Mouse (Mus musculus) stomach, postnatal 0 days (tissue): ENCODE data around the gene Lgals4. TPM values are rescaled to one million over a fixed set of nuclear protein-coding genes. Genes with fewer than 3 reads are reported as not detected.

Experiments used
- ATAC-seq: fragments of 200-750 bp; cut with Nextera tagmentation; 2 replicates; pipeline ENCODE4 v1.8.0; 2017; ENCODE audit not compliant: low FRiP score, low TSS enrichment
- DNase-seq: peaks from one replicate; pipeline ENCODE4 v3.0.0-alpha.2; 2016; ENCODE audit warnings: low spot score
- H3K27ac ChIP-seq: fragments of 300-500 bp; sonication (generic); replicated peaks from 2 replicates; pipeline ENCODE4 v1.5.1; 2014; ENCODE audit warnings: mild to moderate bottlenecking, control low read depth
- H3K27me3 ChIP-seq: fragments of 300-500 bp; sonication (generic); 2 replicates; pipeline ENCODE4 v1.6.1; 2014; ENCODE audit warnings: low read length; ENCODE audit not compliant: control insufficient read depth, insufficient read depth
- H3K36me3 ChIP-seq: fragments of 300-500 bp; sonication (generic); 2 replicates; pipeline ENCODE4 v1.6.1; 2014; ENCODE audit warnings: low read length, mixed read lengths; ENCODE audit not compliant: control insufficient read depth, insufficient read depth
- H3K4me1 ChIP-seq: fragments of 300-500 bp; sonication (generic); replicated peaks from 2 replicates; pipeline ENCODE4 v1.6.1; 2014; ENCODE audit warnings: antibody characterized with exemption; ENCODE audit not compliant: control insufficient read depth, insufficient read depth
- H3K4me2 ChIP-seq: fragments of 300-500 bp; sonication (generic); replicated peaks from 2 replicates; pipeline ENCODE4 v1.6.1; 2014; ENCODE audit warnings: low read depth, mild to moderate bottlenecking, control low read depth, moderate library complexity
- H3K4me3 ChIP-seq: fragments of 300-500 bp; sonication (generic); 2 replicates; pipeline ENCODE4 v1.5.1; 2014; ENCODE audit warnings: low read depth, low read length, control low read depth
- H3K9ac ChIP-seq: fragments of 300-500 bp; sonication (generic); 2 replicates; pipeline ENCODE4 v1.6.1; 2014; ENCODE audit warnings: mild to moderate bottlenecking, low read length, control low read depth, mixed read lengths
- H3K9me3 ChIP-seq: fragments of 300-500 bp; sonication (generic); 2 replicates; pipeline ENCODE4 v1.6.1; 2016; ENCODE audit warnings: low read length; ENCODE audit not compliant: control insufficient read depth
- CTCF ChIP-seq: IDR thresholded peaks from 2 replicates; pipeline ENCODE4 v1.5.1; 2016; ENCODE audit warnings: antibody characterized with exemption, low read depth, mild to moderate bottlenecking, moderate library complexity
- EP300 ChIP-seq: optimal IDR thresholded peaks from 2 replicates; pipeline ENCODE3; 2016; ENCODE audit warnings: antibody characterized with exemption
- WGBS: fragments of 180-500 bp; shearing (Covaris S2); extraction: QIAGEN DNeasy Blood & Tissue Kit; methylation state at CpG from one replicate; pipeline ENCODE4 v1.1.7; 2014; 5-methylcytosine and 5-hydroxymethylcytosine counted together
- polyA plus RNA-seq: library from polyadenylated mRNA; unstranded; fragments of >200 nt; fragmentation: Nextera tagmentation; extraction: Ambion mirVana; gene quantifications from 2 replicates; pipeline ENCODE4 v1.2.1, GENCODE M21; 2015

Gene Lgals4
- polyA plus RNA-seq = 469 and 489 TPM in 2 replicates

GRCm38 (mm10) chr7:28833723-28834347 is at the start of gene Lgals4:
Lgals4 (plus strand) TSS chr7:28833854.
- Histone ChIP-seq H3K4me2 (peak within 1 kb of the TSS; percentile 29), H3K27ac (peak within 1 kb of the TSS; percentile 84)

GRCm38 (mm10) chr7:28785161-28785560 is 48.5 kb upstream of the Lgals4 start:
- Histone ChIP-seq H3K27me3 (no peaks in the 10 kb centered on the region), H3K4me2 (no peak overlapping the region), H3K27ac (no peak overlapping the region), H3K9ac (no peak overlapping the region), H3K9me3 (no peaks in the 10 kb centered on the region), H3K4me1 (peaks cover 3% of the 10 kb centered on the region; the same call in 1 of the 2 replicates), H3K36me3 (peaks cover 9% of the 10 kb centered on the region; the same call in 1 of the 2 replicates), H3K4me3 (no peak overlapping the region)
- WGBS = 74% methylated on average over 4 of the region's 5 CpGs
- no peak for TF ChIP-seq CTCF
- TF ChIP-seq EP300 = no peak
- DNase-seq (no peak), ATAC-seq (no peak)

More at GRCm38 (mm10) chr7:28833723-28834347, at the start of gene Lgals4:
- peak; percentile 84 for ATAC-seq
- no peaks in the 10 kb centered on the region for H3K27me3 ChIP-seq
- no peaks in the 10 kb centered on the region; the same call in 1 of the 2 replicates for H3K4me1 ChIP-seq
- 59% methylated on average over 6 of the region's 6 CpGs for WGBS
- TF ChIP-seq EP300 = no peak
- no peak for TF ChIP-seq CTCF
- H3K9me3 ChIP-seq = no peaks in the 10 kb centered on the region
- peak within 1 kb of the TSS; percentile 22 for H3K4me3 ChIP-seq
- peaks cover 12% of the 10 kb centered on the region; the same call in 1 of the 2 replicates for H3K36me3 ChIP-seq
- peak within 1 kb of the TSS; percentile 18; the same call in 1 of the 2 replicates for H3K9ac ChIP-seq
- DNase-seq = peak; percentile 82

GRCm38 (mm10) chr7:28787884-28788283 is 45.8 kb upstream of the Lgals4 start:
- ATAC-seq = no peak
- no peaks in the 10 kb centered on the region for H3K9me3 ChIP-seq
- no peak for DNase-seq
- WGBS = 95% methylated on average over 9 of the region's 9 CpGs
- no peaks in the 10 kb centered on the region; the same call in 1 of the 2 replicates for H3K4me1 ChIP-seq
- no peak overlapping the region for H3K9ac ChIP-seq
- H3K4me2 ChIP-seq = no peak overlapping the region
- TF ChIP-seq CTCF = no peak
- no peak for TF ChIP-seq EP300
- H3K27ac ChIP-seq = no peak overlapping the region
- peaks cover 6% of the 10 kb centered on the region; the same call in 1 of the 2 replicates for H3K36me3 ChIP-seq
- no peak overlapping the region for H3K4me3 ChIP-seq
- H3K27me3 ChIP-seq = no peaks in the 10 kb centered on the region

GRCm38 (mm10) chr7:28788307-28789195 is 45.1 kb upstream of the Lgals4 start, which contains the start of gene Rinl:
Rinl (plus strand) TSS chr7:28788969.
- Histone ChIP-seq H3K4me1 (no peaks in the 10 kb centered on the region; the same call in 1 of the 2 replicates), H3K27ac (0 out of 2 replicates have a peak within 1 kb of the TSS, but pooled peaks have one; percentile 24), H3K4me3 (no peak within 1 kb of the TSS), H3K27me3 (no peaks in the 10 kb centered on the region), H3K9me3 (no peaks in the 10 kb centered on the region), H3K9ac (0 out of 2 replicates have a peak within 1 kb of the TSS, but pooled peaks have one; percentile 27), H3K36me3 (peaks cover 3% of the 10 kb centered on the region; the same call in 1 of the 2 replicates), H3K4me2 (no peak within 1 kb of the TSS)
- DNase-seq (no peak), ATAC-seq (no peak)
- TF ChIP-seq CTCF = no peak
- TF ChIP-seq EP300 = no peak
- 61% methylated on average over 5 of the region's 5 CpGs for WGBS

GRCm38 (mm10) chr7:28789235-28789634 is 44.4 kb upstream of the Lgals4 start:
- TF ChIP-seq CTCF (no peak), EP300 (no peak)
- H3K36me3 ChIP-seq = peaks cover 3% of the 10 kb centered on the region; the same call in 1 of the 2 replicates
- WGBS = 39% methylated on average over 3 of the region's 3 CpGs
- no peak overlapping the region for H3K4me3 ChIP-seq
- no peaks in the 10 kb centered on the region; the same call in 1 of the 2 replicates for H3K4me1 ChIP-seq
- H3K4me2 ChIP-seq = no peak overlapping the region
- 0 out of 2 replicates have a peak overlapping the region, but pooled peaks have one; percentile 27 for H3K9ac ChIP-seq
- no peaks in the 10 kb centered on the region for H3K9me3 ChIP-seq
- DNase-seq (no peak), ATAC-seq (no peak)
- H3K27me3 ChIP-seq = no peaks in the 10 kb centered on the region
- 0 out of 2 replicates have a peak overlapping the region, but pooled peaks have one; percentile 24 for H3K27ac ChIP-seq
